Mouse (Mus musculus): Measurements from ENCODE around the gene Gm20814. TPM values are rescaled to one million over a fixed set of nuclear protein-coding genes. Genes with fewer than 3 reads are reported as not detected.

The Gm20814 gene
- polyA plus RNA-seq (2014; fragmentation: Illumina TruSeq; extraction: RNeasy Lipid Tissue Mini Kit (QIAGEN cat#74804)), result not detected

DNA sequence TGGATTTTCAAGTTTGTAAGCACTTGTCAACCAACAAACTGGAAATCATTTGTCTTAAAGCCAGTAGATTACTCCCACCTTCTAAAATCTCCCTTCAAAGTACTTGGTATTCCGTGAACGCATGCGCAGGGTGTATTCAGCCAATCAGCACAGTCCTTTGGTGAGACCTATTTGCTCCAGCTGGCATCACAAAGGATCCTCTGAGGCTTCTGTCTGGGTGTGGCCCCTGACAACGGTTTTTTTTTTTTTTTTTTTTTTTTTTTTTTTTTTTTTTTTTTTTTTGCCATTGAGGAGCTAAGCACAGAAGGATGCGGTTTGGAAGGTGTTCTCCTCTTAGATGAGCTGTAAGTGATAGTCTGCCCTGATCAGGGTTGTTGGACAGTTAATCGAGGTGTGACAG is at the start of gene Gm20814:
Gene Gm20814 (plus strand): TSS at position 301 of the 400 bp plus-strand sequence.

